Mouse (Mus musculus): ENCODE measurements around the gene Arhgap24.

GRCm38 (mm10) chr5:102535311-102535710, 54.1 kb downstream of the Arhgap24 start:
- TF ChIP-seq POLR2A (IDR thresholded peaks at IDR 0.05; ENCODE audit: extremely low read depth, insufficient read depth, low read length) (no peak), CTCF (IDR thresholded peaks at IDR 0.05; ENCODE audit: low read depth, low read length) (no peak)
